Mouse (Mus musculus) midbrain, embryonic 12.5 days (tissue): ENCODE measurements around the gene Bgn. TPM values are rescaled to one million over a fixed set of nuclear protein-coding genes. Genes with fewer than 3 reads are reported as not detected.
A peak's percentile ranks its signal among the peaks of the same experiment; 100 is the strongest.

ENCODE experiments used
- ATAC-seq: fragments of 200-750 bp; cut with Nextera tagmentation; 2 replicates; pipeline ENCODE4 v1.8.0; 2017; ENCODE audit warnings: low read depth, moderate TSS enrichment, moderate library complexity; ENCODE audit not compliant: low FRiP score
- H3K27ac ChIP-seq: fragments of 300-500 bp; sonication (generic); replicated peaks from 2 replicates; pipeline ENCODE4 v1.5.1; 2016; ENCODE audit warnings: mild to moderate bottlenecking
- H3K27me3 ChIP-seq: fragments of 300-500 bp; sonication (generic); 2 replicates; pipeline ENCODE4 v1.6.1; 2016; ENCODE audit warnings: mild to moderate bottlenecking
- H3K36me3 ChIP-seq: fragments of 300-500 bp; sonication (generic); 2 replicates; pipeline ENCODE4 v1.6.1; 2016
- H3K4me1 ChIP-seq: fragments of 300-500 bp; sonication (generic); 2 replicates; pipeline ENCODE4 v1.6.1; 2016
- H3K4me2 ChIP-seq: fragments of 300-500 bp; sonication (generic); replicated peaks from 2 replicates; pipeline ENCODE4 v1.6.1; 2016; ENCODE audit warnings: mild to moderate bottlenecking, moderate library complexity
- H3K4me3 ChIP-seq: fragments of 300-500 bp; sonication (generic); 2 replicates; pipeline ENCODE4 v1.5.1; 2016; ENCODE audit warnings: mild to moderate bottlenecking
- H3K9ac ChIP-seq: fragments of 300-500 bp; sonication (generic); replicated peaks from 2 replicates; pipeline ENCODE4 v1.6.1; 2016; ENCODE audit warnings: mild to moderate bottlenecking, moderate library complexity
- H3K9me3 ChIP-seq: fragments of 300-500 bp; sonication (generic); 2 replicates; pipeline ENCODE4 v1.6.1; 2016; ENCODE audit warnings: mild to moderate bottlenecking
- WGBS: fragments of 180-500 bp; shearing (Covaris S2); methylation state at CpG from one replicate; pipeline ENCODE4 v1.1.7; 2016; 5-methylcytosine and 5-hydroxymethylcytosine counted together
- polyA plus RNA-seq: library from polyadenylated mRNA; unstranded; fragments of >200 nt; fragmentation: Nextera tagmentation; extraction: Ambion mirVana; gene quantifications from 2 replicates; pipeline ENCODE4 v1.2.1, GENCODE M21; 2016

The Bgn gene
- polyA plus RNA-seq, 1 experiment from 2014 or later, result 43.1 TPM

- no peaks in the 10 kb centered on the region for H3K36me3 ChIP-seq
- no peaks in the 10 kb centered on the region for H3K4me1 ChIP-seq
- peaks cover 9% of the 10 kb centered on the region; the same call in 1 of the 2 replicates for H3K27me3 ChIP-seq
- H3K27ac ChIP-seq, result no peak overlapping the region
- WGBS, result 70% methylated on average over 11 of the region's 12 CpGs
- no peaks in the 10 kb centered on the region for H3K9me3 ChIP-seq
- no peak for ATAC-seq
- H3K4me2 ChIP-seq, result no peak overlapping the region
- no peak overlapping the region for H3K9ac ChIP-seq
- H3K4me3 ChIP-seq, result no peak overlapping the region
These were observed 8.8 kb upstream of the Bgn start for GRCm38 (mm10) chrX:73474340-73475165.

- Histone ChIP-seq H3K9ac (no peak overlapping the region), H3K36me3 (no peaks in the 10 kb centered on the region), H3K4me2 (no peak overlapping the region), H3K27ac (no peak overlapping the region), H3K4me3 (no peak overlapping the region), H3K27me3 (peaks cover 9% of the 10 kb centered on the region; the same call in 1 of the 2 replicates), H3K4me1 (no peaks in the 10 kb centered on the region), H3K9me3 (no peaks in the 10 kb centered on the region)
- 84% methylated on average over 1 of the region's 1 CpGs for WGBS
- no peak for ATAC-seq
These were observed 7.6 kb upstream of the Bgn start for GRCm38 (mm10) chrX:73475658-73476256.

GRCm38 (mm10) chrX:73476621-73477020 is 6.8 kb upstream of the Bgn start:
- 86% methylated on average over 2 of the region's 2 CpGs for WGBS
- no peak overlapping the region for H3K4me3 ChIP-seq
- H3K9me3 ChIP-seq, result no peaks in the 10 kb centered on the region
- no peak overlapping the region for H3K27ac ChIP-seq
- no peak overlapping the region for H3K4me2 ChIP-seq
- no peaks in the 10 kb centered on the region for H3K36me3 ChIP-seq
- ATAC-seq, result no peak
- peaks cover 9% of the 10 kb centered on the region; the same call in 1 of the 2 replicates for H3K27me3 ChIP-seq
- no peaks in the 10 kb centered on the region for H3K4me1 ChIP-seq
- H3K9ac ChIP-seq, result no peak overlapping the region

GRCm38 (mm10) chrX:73477500-73477899 is 5.9 kb upstream of the Bgn start:
- no peaks in the 10 kb centered on the region for H3K4me1 ChIP-seq
- H3K36me3 ChIP-seq, result no peaks in the 10 kb centered on the region
- H3K9ac ChIP-seq, result no peak overlapping the region
- no peaks in the 10 kb centered on the region for H3K9me3 ChIP-seq
- ATAC-seq, result no peak
- 84% methylated on average over 2 of the region's 2 CpGs for WGBS
- H3K4me3 ChIP-seq, result no peak overlapping the region
- peaks cover 9% of the 10 kb centered on the region; the same call in 1 of the 2 replicates for H3K27me3 ChIP-seq
- H3K4me2 ChIP-seq, result no peak overlapping the region
- no peak overlapping the region for H3K27ac ChIP-seq

GRCm38 (mm10) chrX:73479656-73480055 is 3.7 kb upstream of the Bgn start:
- Histone ChIP-seq H3K27ac (no peak overlapping the region), H3K4me3 (no peak overlapping the region), H3K9me3 (no peaks in the 10 kb centered on the region), H3K4me2 (no peak overlapping the region), H3K36me3 (no peaks in the 10 kb centered on the region), H3K27me3 (peaks cover 12% of the 10 kb centered on the region; the same call in 1 of the 2 replicates), H3K9ac (no peak overlapping the region), H3K4me1 (no peaks in the 10 kb centered on the region)
- ATAC-seq, result no peak

- Histone ChIP-seq H3K4me3 (no peak overlapping the region), H3K9ac (no peak overlapping the region), H3K36me3 (no peaks in the 10 kb centered on the region), H3K4me2 (no peak overlapping the region), H3K27me3 (peaks cover 12% of the 10 kb centered on the region; the same call in 1 of the 2 replicates), H3K9me3 (no peaks in the 10 kb centered on the region), H3K27ac (no peak overlapping the region), H3K4me1 (no peaks in the 10 kb centered on the region)
- 58% methylated on average over 2 of the region's 2 CpGs for WGBS
- no peak for ATAC-seq
These were observed 3.1 kb upstream of the Bgn start for GRCm38 (mm10) chrX:73480334-73480733.

GRCm38 (mm10) chrX:73482643-73483483 is 539 bp upstream of the Bgn start:
- Histone ChIP-seq H3K9ac (no peak overlapping the region), H3K27me3 (peaks cover 12% of the 10 kb centered on the region; the same call in 1 of the 2 replicates), H3K27ac (no peak overlapping the region), H3K9me3 (no peaks in the 10 kb centered on the region), H3K36me3 (no peaks in the 10 kb centered on the region), H3K4me2 (peak overlapping the region; percentile 29), H3K4me1 (no peaks in the 10 kb centered on the region), H3K4me3 (no peak overlapping the region)
- ATAC-seq, result no peak
- 43% methylated on average over 4 of the region's 4 CpGs for WGBS

GRCm38 (mm10) chrX:73484076-73484475 is 674 bp downstream of the Bgn start:
- peaks cover 7% of the 10 kb centered on the region; the same call in 1 of the 2 replicates for H3K27me3 ChIP-seq
- no peak overlapping the region for H3K4me2 ChIP-seq
- ATAC-seq, result no peak
- H3K4me1 ChIP-seq, result no peaks in the 10 kb centered on the region
- no peak overlapping the region for H3K9ac ChIP-seq
- no peaks in the 10 kb centered on the region for H3K9me3 ChIP-seq
- 69% methylated on average over 1 of the region's 1 CpGs for WGBS
- no peak overlapping the region for H3K27ac ChIP-seq
- no peaks in the 10 kb centered on the region for H3K36me3 ChIP-seq
- H3K4me3 ChIP-seq, result no peak overlapping the region

- no peak overlapping the region for H3K4me2 ChIP-seq
- peaks cover 3% of the 10 kb centered on the region; the same call in 1 of the 2 replicates for H3K27me3 ChIP-seq
- H3K9me3 ChIP-seq, result no peaks in the 10 kb centered on the region
- ATAC-seq, result no peak
- H3K36me3 ChIP-seq, result no peaks in the 10 kb centered on the region
- WGBS, result 85% methylated on average over 4 of the region's 4 CpGs
- H3K27ac ChIP-seq, result no peak overlapping the region
- H3K4me3 ChIP-seq, result no peak overlapping the region
- no peak overlapping the region for H3K9ac ChIP-seq
- H3K4me1 ChIP-seq, result no peaks in the 10 kb centered on the region
These were observed 1.5 kb downstream of the Bgn start for GRCm38 (mm10) chrX:73484870-73485269.

GRCm38 (mm10) chrX:73486920-73487319 is 3.5 kb downstream of the Bgn start:
- Histone ChIP-seq H3K27me3 (peaks cover 3% of the 10 kb centered on the region; the same call in 1 of the 2 replicates), H3K4me3 (no peak overlapping the region), H3K9ac (no peak overlapping the region), H3K4me1 (no peaks in the 10 kb centered on the region), H3K27ac (no peak overlapping the region), H3K4me2 (no peak overlapping the region), H3K9me3 (no peaks in the 10 kb centered on the region), H3K36me3 (no peaks in the 10 kb centered on the region)
- 75% methylated on average over 5 of the region's 5 CpGs for WGBS
- no peak for ATAC-seq

- no peaks in the 10 kb centered on the region for H3K36me3 ChIP-seq
These were observed 6.8 kb downstream of the Bgn start for GRCm38 (mm10) chrX:73490186-73490585.

GRCm38 (mm10) chrX:73490804-73491203 is 7.4 kb downstream of the Bgn start:
- no peaks in the 10 kb centered on the region for H3K36me3 ChIP-seq
- no peak overlapping the region for H3K4me3 ChIP-seq
- H3K4me1 ChIP-seq, result no peaks in the 10 kb centered on the region
- H3K27me3 ChIP-seq, result no peaks in the 10 kb centered on the region
- no peaks in the 10 kb centered on the region for H3K9me3 ChIP-seq
- WGBS, result 79% methylated on average over 3 of the region's 3 CpGs
- H3K9ac ChIP-seq, result no peak overlapping the region
- H3K27ac ChIP-seq, result no peak overlapping the region
- no peak for ATAC-seq
- no peak overlapping the region for H3K4me2 ChIP-seq

More at GRCm38 (mm10) chrX:73490186-73490585, 6.8 kb downstream of the Bgn start:
- H3K27ac ChIP-seq, result no peak overlapping the region
- no peak overlapping the region for H3K4me3 ChIP-seq
- no peaks in the 10 kb centered on the region for H3K9me3 ChIP-seq
- no peak overlapping the region for H3K4me2 ChIP-seq
- H3K4me1 ChIP-seq, result no peaks in the 10 kb centered on the region
- 75% methylated on average over 4 of the region's 4 CpGs for WGBS
- ATAC-seq, result no peak
- H3K27me3 ChIP-seq, result no peaks in the 10 kb centered on the region
- H3K9ac ChIP-seq, result no peak overlapping the region
